Mouse (Mus musculus) limb, embryonic 10.5 days (tissue): ENCODE data around the gene Xpo4. TPM values are rescaled to one million over a fixed set of nuclear protein-coding genes. Genes with fewer than 3 reads are reported as not detected.

Source experiments
- DNase-seq: peaks from one replicate; pipeline ENCODE4 v3.0.0-alpha.2; 2017; ENCODE audit warnings: low spot score
- H3K27ac ChIP-seq: fragments of 300-500 bp; sonication (generic); 2 replicates; pipeline ENCODE4 v1.5.1; 2016; ENCODE audit warnings: mild to moderate bottlenecking
- H3K27me3 ChIP-seq: fragments of 300-500 bp; sonication (generic); 2 replicates; pipeline ENCODE4 v1.6.1; 2016; ENCODE audit warnings: low read depth, mild to moderate bottlenecking; ENCODE audit not compliant: poor library complexity, severe bottlenecking
- H3K36me3 ChIP-seq: fragments of 300-500 bp; sonication (generic); 2 replicates; pipeline ENCODE4 v1.6.1; 2016; ENCODE audit warnings: mild to moderate bottlenecking, moderate library complexity
- H3K4me1 ChIP-seq: fragments of 300-500 bp; sonication (generic); 2 replicates; pipeline ENCODE4 v1.6.1; 2016
- H3K4me3 ChIP-seq: fragments of 300-500 bp; sonication (generic); 2 replicates; pipeline ENCODE4 v1.5.1; 2016; ENCODE audit warnings: mild to moderate bottlenecking, moderate library complexity
- H3K9me3 ChIP-seq: fragments of 300-500 bp; sonication (generic); replicated peaks from 2 replicates; pipeline ENCODE4 v1.6.1; 2016; ENCODE audit warnings: mild to moderate bottlenecking
- WGBS: fragments of 180-500 bp; shearing (Covaris S2); methylation state at CpG from one replicate; pipeline ENCODE4 v1.1.7; 2016; 5-methylcytosine and 5-hydroxymethylcytosine counted together
- polyA plus RNA-seq: library from polyadenylated mRNA; unstranded; fragments of >200 nt; fragmentation: Nextera tagmentation; extraction: Ambion mirVana; gene quantifications from 2 replicates; pipeline ENCODE4 v1.2.1, GENCODE M21; 2016

Gene Xpo4
- polyA plus RNA-seq, 1 experiment from 2014 or later, result 30.3 TPM

GRCm38 (mm10) chr14:57571155-57572133 is 93.8 kb downstream of the Xpo4 start, which contains the start of gene Eef1akmt1:
Eef1akmt1 (minus strand) TSS chr14:57571612.
- no peaks in the 10 kb centered on the region for H3K27me3 ChIP-seq
- peaks cover 9% of the 10 kb centered on the region for H3K4me1 ChIP-seq
- H3K4me3 ChIP-seq, result peak within 1 kb of the TSS; percentile 59
- WGBS, result 11% methylated on average over 35 of the region's 35 CpGs
- peaks cover 16% of the 10 kb centered on the region for H3K36me3 ChIP-seq
- H3K9me3 ChIP-seq, result no peaks in the 10 kb centered on the region
- peak; percentile 97 for DNase-seq
- H3K27ac ChIP-seq, result peak within 1 kb of the TSS; percentile 87

GRCm38 (mm10) chr14:57565626-57566025 is 99.6 kb downstream of the Xpo4 start:
- Histone ChIP-seq H3K27ac (no peak overlapping the region), H3K9me3 (no peaks in the 10 kb centered on the region), H3K4me3 (no peak overlapping the region), H3K36me3 (peaks cover 20% of the 10 kb centered on the region), H3K4me1 (peaks cover 2% of the 10 kb centered on the region; the same call in 1 of the 2 replicates), H3K27me3 (no peaks in the 10 kb centered on the region)
- no peak for DNase-seq
- WGBS, result 92% methylated on average over 6 of the region's 6 CpGs

- H3K27me3 ChIP-seq, result no peaks in the 10 kb centered on the region
- no peak for DNase-seq
- no peak overlapping the region for H3K4me3 ChIP-seq
- 94% methylated on average over 1 of the region's 1 CpGs for WGBS
- H3K9me3 ChIP-seq, result no peaks in the 10 kb centered on the region
- H3K36me3 ChIP-seq, result peaks cover 25% of the 10 kb centered on the region
- H3K27ac ChIP-seq, result no peak overlapping the region
- 0 out of 2 replicates have a peak, but pooled peaks cover 2% of the 10 kb centered on the region for H3K4me1 ChIP-seq
These were observed 108.3 kb downstream of the Xpo4 start for GRCm38 (mm10) chr14:57556922-57557321.

DNA sequence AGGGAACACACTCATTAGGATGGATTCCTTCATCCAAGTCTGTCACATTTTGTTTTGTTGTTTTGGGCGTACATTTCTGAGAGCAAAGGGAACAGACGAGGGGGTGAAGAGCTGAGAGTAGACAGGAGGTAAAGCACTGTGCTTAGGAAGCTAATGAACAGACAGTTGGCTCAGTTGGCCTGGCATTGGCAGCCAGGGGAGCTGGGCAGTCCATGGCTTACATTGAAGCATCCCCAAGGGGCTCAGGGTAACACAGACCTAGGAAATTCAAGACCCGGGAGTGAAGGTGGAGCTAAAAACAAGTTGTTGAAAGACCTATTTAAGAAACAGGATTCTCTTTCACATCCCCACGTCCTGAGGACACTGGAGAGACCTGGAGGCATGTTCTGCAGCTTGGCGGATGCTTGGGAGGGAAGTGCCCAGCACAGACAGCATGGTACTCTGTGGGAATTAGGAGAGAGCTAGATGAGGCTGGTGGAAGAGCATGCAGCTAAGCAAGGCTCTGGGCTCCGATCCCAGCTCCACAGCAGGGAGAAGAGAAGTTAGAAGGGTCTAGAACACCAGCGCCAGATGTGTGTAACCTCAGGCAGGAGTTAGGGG is 109.7 kb downstream of the Xpo4 start:
- no peak for DNase-seq
- Histone ChIP-seq H3K4me1 (0 out of 2 replicates have a peak, but pooled peaks cover 2% of the 10 kb centered on the region), H3K4me3 (no peak overlapping the region), H3K27me3 (no peaks in the 10 kb centered on the region), H3K27ac (no peak overlapping the region), H3K9me3 (no peaks in the 10 kb centered on the region), H3K36me3 (peaks cover 21% of the 10 kb centered on the region)
- WGBS, result 87% methylated on average over 7 of the region's 7 CpGs

DNA sequence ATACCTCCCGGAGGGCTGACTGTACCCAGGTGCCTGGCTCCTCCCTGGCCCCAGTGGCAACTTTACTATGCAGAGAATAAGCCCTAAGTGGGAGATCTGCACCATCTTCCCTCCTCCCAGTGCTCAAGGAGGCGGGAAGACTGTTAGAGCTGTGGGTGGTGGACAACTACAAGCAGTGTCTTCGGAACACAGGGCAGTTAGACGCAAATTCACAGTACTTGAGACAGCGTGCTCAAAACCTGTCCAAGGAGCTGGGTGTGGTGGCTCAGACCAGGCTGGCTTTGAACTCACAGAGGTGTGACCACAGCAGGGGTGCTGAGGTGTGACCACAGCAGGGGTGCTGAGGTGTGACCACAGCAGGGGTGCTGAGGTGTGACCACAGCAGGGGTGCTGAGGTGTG is 110.8 kb downstream of the Xpo4 start:
- 79% methylated on average over 5 of the region's 5 CpGs for WGBS
- Histone ChIP-seq H3K36me3 (peaks cover 26% of the 10 kb centered on the region), H3K9me3 (no peaks in the 10 kb centered on the region), H3K4me1 (0 out of 2 replicates have a peak, but pooled peaks cover 2% of the 10 kb centered on the region), H3K27me3 (no peaks in the 10 kb centered on the region), H3K4me3 (no peak overlapping the region), H3K27ac (no peak overlapping the region)
- no peak for DNase-seq

DNA sequence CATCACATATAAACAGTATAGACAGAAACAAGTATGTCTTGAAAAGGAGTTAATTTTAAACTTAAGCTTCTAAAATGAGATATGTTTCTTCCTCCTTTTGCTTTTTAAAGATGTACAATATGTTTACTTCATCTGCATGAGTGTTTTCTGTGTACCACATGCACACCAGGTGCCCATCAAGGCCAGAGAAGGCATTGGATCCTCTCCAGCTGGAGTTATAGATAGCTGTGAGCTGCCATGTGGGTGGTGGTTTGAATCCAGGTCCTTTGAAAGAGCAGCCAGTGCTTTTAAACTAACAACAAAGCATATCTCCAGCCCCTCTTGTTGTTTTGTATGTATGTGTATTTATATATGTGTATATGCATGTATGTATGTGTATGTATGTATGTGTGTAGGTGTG is 112.3 kb downstream of the Xpo4 start:
- peaks cover 38% of the 10 kb centered on the region for H3K36me3 ChIP-seq
- no peaks in the 10 kb centered on the region for H3K4me1 ChIP-seq
- no peak overlapping the region for H3K4me3 ChIP-seq

DNA sequence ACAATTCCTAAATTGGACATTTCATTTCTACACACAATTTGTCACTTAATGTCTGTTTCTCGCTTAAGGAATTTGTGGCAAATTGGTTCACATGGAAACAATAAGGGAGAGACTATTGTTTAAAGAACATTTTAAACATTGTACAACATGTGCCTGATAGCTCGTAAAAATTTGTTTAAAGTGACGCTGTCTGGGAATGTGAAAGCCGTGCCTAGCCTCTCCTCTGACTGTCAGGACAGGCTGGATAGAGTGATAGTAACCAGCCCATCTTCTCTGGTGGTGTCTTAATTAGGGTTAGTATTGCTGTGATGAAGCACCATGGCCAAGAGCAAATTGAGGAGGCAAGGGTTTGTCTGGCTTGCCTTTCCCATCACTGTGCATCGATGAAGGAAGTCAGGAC is 118.2 kb downstream of the Xpo4 start:
- Histone ChIP-seq H3K27me3 (0 out of 2 replicates have a peak, but pooled peaks cover 5% of the 10 kb centered on the region), H3K4me1 (peaks cover 14% of the 10 kb centered on the region), H3K36me3 (peaks cover 27% of the 10 kb centered on the region), H3K9me3 (no peaks in the 10 kb centered on the region), H3K4me3 (no peak overlapping the region), H3K27ac (peak overlapping the region; percentile 50; the same call in 1 of the 2 replicates)
- WGBS, result 75% methylated on average over 5 of the region's 5 CpGs
- DNase-seq, result no peak

More for the DNA sequence above, 112.3 kb downstream of the Xpo4 start:
- no peaks in the 10 kb centered on the region for H3K27me3 ChIP-seq
- DNase-seq, result no peak
- H3K9me3 ChIP-seq, result no peaks in the 10 kb centered on the region
- H3K27ac ChIP-seq, result no peak overlapping the region

DNA sequence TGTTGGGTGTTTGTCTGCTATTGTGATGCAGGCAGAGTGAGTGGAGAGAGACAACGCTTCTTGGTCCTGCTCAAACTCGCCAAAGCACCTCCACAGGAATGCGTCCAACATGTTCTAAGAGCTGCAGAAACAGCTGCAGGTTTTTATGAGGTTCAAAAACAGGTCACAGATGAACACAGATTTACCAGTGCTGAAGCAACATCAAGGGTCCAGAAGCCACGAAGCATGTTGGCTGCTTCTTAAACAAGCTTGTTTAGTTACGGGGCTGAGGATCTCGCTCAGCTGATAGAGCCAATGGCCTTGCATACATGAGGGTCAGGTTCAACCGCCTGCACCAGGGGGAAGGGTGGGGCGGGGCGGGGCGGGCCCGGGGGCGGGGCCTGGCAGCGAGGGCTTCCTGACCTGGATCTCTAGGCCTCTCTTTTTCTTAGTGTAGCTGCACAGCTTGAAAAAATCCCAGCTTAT is 118.6 kb downstream of the Xpo4 start:
- Histone ChIP-seq H3K27ac (peak overlapping the region; percentile 50; the same call in 1 of the 2 replicates), H3K9me3 (no peaks in the 10 kb centered on the region), H3K4me3 (no peak overlapping the region), H3K36me3 (peaks cover 27% of the 10 kb centered on the region), H3K4me1 (peaks cover 14% of the 10 kb centered on the region), H3K27me3 (0 out of 2 replicates have a peak, but pooled peaks cover 7% of the 10 kb centered on the region)
- WGBS, result 23% methylated on average over 13 of the region's 13 CpGs
- peak; percentile 63 for DNase-seq

DNA sequence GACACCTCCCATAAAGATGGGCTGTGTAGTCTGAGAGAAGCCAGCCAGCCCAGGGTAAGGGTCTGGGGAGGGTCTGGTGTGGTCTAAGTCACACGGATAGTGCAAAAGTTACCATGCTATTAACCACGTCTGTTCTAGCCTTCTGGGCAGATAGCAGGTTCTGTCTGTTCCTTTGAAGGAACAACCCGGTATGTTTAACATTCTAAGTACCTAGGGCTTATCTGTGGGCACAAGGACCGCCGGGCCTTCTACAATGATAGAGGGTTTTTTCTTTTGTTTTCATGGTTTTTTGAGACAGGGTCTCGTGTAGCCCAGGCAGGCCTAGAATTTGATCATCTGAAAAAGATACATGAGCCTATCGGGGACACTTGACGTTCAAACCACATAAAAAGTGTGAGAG is 119.1 kb downstream of the Xpo4 start:
- Histone ChIP-seq H3K36me3 (peaks cover 27% of the 10 kb centered on the region), H3K27ac (0 out of 2 replicates have a peak overlapping the region, but pooled peaks have one; percentile 50), H3K27me3 (0 out of 2 replicates have a peak, but pooled peaks cover 7% of the 10 kb centered on the region), H3K4me3 (no peak overlapping the region), H3K9me3 (no peaks in the 10 kb centered on the region), H3K4me1 (peaks cover 14% of the 10 kb centered on the region)
- DNase-seq, result no peak
- WGBS, result 90% methylated on average over 8 of the region's 8 CpGs

- WGBS, result 88% methylated on average over 17 of the region's 17 CpGs
- H3K36me3 ChIP-seq, result peaks cover 27% of the 10 kb centered on the region
- 0 out of 2 replicates have a peak, but pooled peaks cover 7% of the 10 kb centered on the region for H3K27me3 ChIP-seq
- H3K27ac ChIP-seq, result no peak overlapping the region
- H3K9me3 ChIP-seq, result no peaks in the 10 kb centered on the region
- H3K4me3 ChIP-seq, result no peak overlapping the region
- DNase-seq, result no peak
- H3K4me1 ChIP-seq, result peaks cover 14% of the 10 kb centered on the region
These were observed 119.7 kb downstream of the Xpo4 start for GRCm38 (mm10) chr14:57545526-57545925.

GRCm38 (mm10) chr14:57543420-57544039 is 121.7 kb downstream of the Xpo4 start:
- H3K9me3 ChIP-seq, result no peaks in the 10 kb centered on the region
- 92% methylated on average over 13 of the region's 13 CpGs for WGBS
- H3K36me3 ChIP-seq, result peaks cover 10% of the 10 kb centered on the region
- H3K27ac ChIP-seq, result no peak overlapping the region
- no peak overlapping the region for H3K4me3 ChIP-seq
- no peak for DNase-seq
- 0 out of 2 replicates have a peak, but pooled peaks cover 7% of the 10 kb centered on the region for H3K27me3 ChIP-seq
- H3K4me1 ChIP-seq, result peaks cover 14% of the 10 kb centered on the region

GRCm38 (mm10) chr14:57542231-57542630 is 123.0 kb downstream of the Xpo4 start:
- H3K36me3 ChIP-seq, result 0 out of 2 replicates have a peak, but pooled peaks cover under 1% of the 10 kb centered on the region
- H3K27ac ChIP-seq, result no peak overlapping the region
- H3K9me3 ChIP-seq, result no peaks in the 10 kb centered on the region
- H3K4me1 ChIP-seq, result peaks cover 16% of the 10 kb centered on the region
- peaks cover 16% of the 10 kb centered on the region for H3K27me3 ChIP-seq
- WGBS, result 63% methylated on average over 34 of the region's 34 CpGs
- H3K4me3 ChIP-seq, result peak overlapping the region; percentile 20; the same call in 1 of the 2 replicates
- DNase-seq, result no peak
